Mouse (Mus musculus) hindbrain, embryonic 11.5 days (tissue): ENCODE results near the gene Cd300e. TPM values are rescaled to one million over a fixed set of nuclear protein-coding genes. Genes with fewer than 3 reads are reported as not detected.

Source experiments
- ATAC-seq: fragments of 200-750 bp; cut with Nextera tagmentation; 2 replicates; pipeline ENCODE4 v1.8.0; 2017; ENCODE audit warnings: mild to moderate bottlenecking, moderate TSS enrichment, moderate library complexity; ENCODE audit not compliant: low FRiP score
- DNase-seq: peaks from one replicate; pipeline ENCODE4 v3.0.0-alpha.2; 2015; ENCODE audit warnings: low spot score
- H3K27ac ChIP-seq: fragments of 300-500 bp; sonication (generic); 2 replicates; pipeline ENCODE4 v1.5.1; 2014; ENCODE audit warnings: mild to moderate bottlenecking, low read depth, low read length
- H3K27me3 ChIP-seq: fragments of 300-500 bp; sonication (generic); 2 replicates; pipeline ENCODE4 v1.6.1; 2014; ENCODE audit warnings: mild to moderate bottlenecking, low read length, moderate library complexity, mixed read lengths; ENCODE audit not compliant: control insufficient read depth, insufficient read depth
- H3K36me3 ChIP-seq: fragments of 300-500 bp; sonication (generic); 2 replicates; pipeline ENCODE4 v1.6.1; 2014; ENCODE audit warnings: mild to moderate bottlenecking, low read length, moderate library complexity, mixed read lengths; ENCODE audit not compliant: control insufficient read depth, insufficient read depth
- H3K4me1 ChIP-seq: fragments of 300-500 bp; sonication (generic); replicated peaks from 2 replicates; pipeline ENCODE4 v1.6.1; 2014; ENCODE audit warnings: low read length, mixed read lengths; ENCODE audit not compliant: control insufficient read depth, insufficient read depth
- H3K4me2 ChIP-seq: fragments of 300-500 bp; sonication (generic); replicated peaks from 2 replicates; pipeline ENCODE4 v1.6.1; 2014; ENCODE audit warnings: mild to moderate bottlenecking, low read depth, low read length
- H3K4me3 ChIP-seq: fragments of 300-500 bp; sonication (generic); 2 replicates; pipeline ENCODE4 v1.5.1; 2014; ENCODE audit warnings: low read depth, low read length
- H3K9ac ChIP-seq: fragments of 300-500 bp; sonication (generic); 2 replicates; pipeline ENCODE4 v1.6.1; 2014; ENCODE audit warnings: low read depth, low read length
- H3K9me3 ChIP-seq: fragments of 300-500 bp; sonication (generic); 2 replicates; pipeline ENCODE4 v1.6.1; 2016; ENCODE audit warnings: low read length; ENCODE audit not compliant: control insufficient read depth
- WGBS: fragments of 180-500 bp; shearing (Covaris S2); extraction: QIAGEN DNeasy Blood & Tissue Kit; methylation state at CpG from one replicate; pipeline ENCODE4 v1.1.7; 2014; 5-methylcytosine and 5-hydroxymethylcytosine counted together
- polyA plus RNA-seq: library from polyadenylated mRNA; unstranded; fragments of >200 nt; fragmentation: Nextera tagmentation; extraction: Ambion mirVana; gene quantifications from 2 replicates; pipeline ENCODE4 v1.2.1, GENCODE M21; 2014

Cd300e gene
- polyA plus RNA-seq = not detected in 2 replicates

GRCm38 (mm10) chr11:115062077-115062476, at the start of gene Cd300e:
Gene Cd300e (minus strand): TSS chr11:115062177.
- Histone ChIP-seq H3K4me3 (no peak within 1 kb of the TSS), H3K4me2 (no peak within 1 kb of the TSS), H3K9ac (no peak within 1 kb of the TSS), H3K27me3 (peaks cover 6% of the 10 kb centered on the region), H3K9me3 (no peaks in the 10 kb centered on the region), H3K4me1 (no peaks in the 10 kb centered on the region), H3K36me3 (no peaks in the 10 kb centered on the region), H3K27ac (no peak within 1 kb of the TSS)
- ATAC-seq (no peak), DNase-seq (no peak)
- 33% methylated on average over 5 of the region's 5 CpGs for WGBS

- H3K9ac ChIP-seq = no peak overlapping the region
- H3K4me1 ChIP-seq = no peaks in the 10 kb centered on the region
- 84% methylated on average over 4 of the region's 5 CpGs for WGBS
- DNase-seq (no peak), ATAC-seq (no peak)
- H3K36me3 ChIP-seq = no peaks in the 10 kb centered on the region
- H3K9me3 ChIP-seq = no peaks in the 10 kb centered on the region
- H3K27me3 ChIP-seq = no peaks in the 10 kb centered on the region
- no peak overlapping the region for H3K4me2 ChIP-seq
- no peak overlapping the region for H3K4me3 ChIP-seq
- H3K27ac ChIP-seq = no peak overlapping the region
Observed at GRCm38 (mm10) chr11:115110271-115110670, 48.3 kb upstream of the Cd300e start.

GRCm38 (mm10) chr11:115108176-115108575, 46.2 kb upstream of the Cd300e start:
- Histone ChIP-seq H3K27ac (no peak overlapping the region), H3K9ac (no peak overlapping the region), H3K27me3 (no peaks in the 10 kb centered on the region), H3K4me2 (no peak overlapping the region), H3K4me3 (no peak overlapping the region), H3K36me3 (no peaks in the 10 kb centered on the region), H3K9me3 (no peaks in the 10 kb centered on the region), H3K4me1 (no peaks in the 10 kb centered on the region)
- DNase-seq (no peak), ATAC-seq (no peak)
- 96% methylated on average over 8 of the region's 8 CpGs for WGBS

- H3K4me2 ChIP-seq = no peak overlapping the region
- ATAC-seq (no peak), DNase-seq (no peak)
Observed at GRCm38 (mm10) chr11:115107403-115107916, 45.5 kb upstream of the Cd300e start.

GRCm38 (mm10) chr11:115106638-115107037, 44.7 kb upstream of the Cd300e start:
- 91% methylated on average over 2 of the region's 2 CpGs for WGBS
- no peaks in the 10 kb centered on the region for H3K9me3 ChIP-seq
- no peaks in the 10 kb centered on the region for H3K36me3 ChIP-seq
- no peaks in the 10 kb centered on the region for H3K4me1 ChIP-seq
- no peaks in the 10 kb centered on the region for H3K27me3 ChIP-seq
- ATAC-seq = no peak
- H3K4me3 ChIP-seq = no peak overlapping the region
- H3K27ac ChIP-seq = no peak overlapping the region
- H3K4me2 ChIP-seq = no peak overlapping the region
- no peak overlapping the region for H3K9ac ChIP-seq
- no peak for DNase-seq

More at GRCm38 (mm10) chr11:115107403-115107916, 45.5 kb upstream of the Cd300e start:
- H3K4me1 ChIP-seq = no peaks in the 10 kb centered on the region
- H3K27me3 ChIP-seq = no peaks in the 10 kb centered on the region
- H3K27ac ChIP-seq = no peak overlapping the region
- H3K36me3 ChIP-seq = no peaks in the 10 kb centered on the region
- H3K4me3 ChIP-seq = no peak overlapping the region
- no peaks in the 10 kb centered on the region for H3K9me3 ChIP-seq
- H3K9ac ChIP-seq = no peak overlapping the region
- 54% methylated on average over 4 of the region's 4 CpGs for WGBS

- 56% methylated on average over 8 of the region's 8 CpGs for WGBS
- Histone ChIP-seq H3K36me3 (no peaks in the 10 kb centered on the region), H3K4me1 (no peaks in the 10 kb centered on the region), H3K4me3 (no peak overlapping the region), H3K27me3 (no peaks in the 10 kb centered on the region), H3K27ac (no peak overlapping the region), H3K9ac (no peak overlapping the region), H3K4me2 (no peak overlapping the region), H3K9me3 (no peaks in the 10 kb centered on the region)
- DNase-seq (no peak), ATAC-seq (no peak)
Observed at GRCm38 (mm10) chr11:115104769-115105563, 43.0 kb upstream of the Cd300e start.

GRCm38 (mm10) chr11:115103470-115104413, 41.8 kb upstream of the Cd300e start:
- Histone ChIP-seq H3K9ac (no peak overlapping the region), H3K27ac (no peak overlapping the region), H3K4me1 (no peaks in the 10 kb centered on the region), H3K27me3 (no peaks in the 10 kb centered on the region), H3K4me2 (no peak overlapping the region), H3K9me3 (no peaks in the 10 kb centered on the region), H3K4me3 (no peak overlapping the region), H3K36me3 (no peaks in the 10 kb centered on the region)
- ATAC-seq (no peak), DNase-seq (no peak)
- 84% methylated on average over 25 of the region's 25 CpGs for WGBS

GRCm38 (mm10) chr11:115102116-115102515, 40.1 kb upstream of the Cd300e start:
- ATAC-seq (no peak), DNase-seq (no peak)
- Histone ChIP-seq H3K27ac (no peak overlapping the region), H3K36me3 (no peaks in the 10 kb centered on the region), H3K4me1 (no peaks in the 10 kb centered on the region), H3K27me3 (no peaks in the 10 kb centered on the region), H3K4me2 (no peak overlapping the region), H3K4me3 (no peak overlapping the region), H3K9me3 (no peaks in the 10 kb centered on the region), H3K9ac (no peak overlapping the region)
- 95% methylated on average over 9 of the region's 9 CpGs for WGBS
